Mouse (Mus musculus): ENCODE data around the gene Fbxo5.

Fbxo5 gene

GRCm38 (mm10) chr10:5805243-5805730 is at the start of gene Fbxo5:
Fbxo5 (minus strand) TSS chr10:5805600.
- DNase-seq, result peak; percentile 99

GRCm38 (mm10) chr10:5853290-5853868 is 48.0 kb upstream of the Fbxo5 start:
- DNase-seq, result no peak

- DNase-seq, result peak; percentile 59
Observed at GRCm38 (mm10) chr10:5846939-5847338, 41.5 kb upstream of the Fbxo5 start.

GRCm38 (mm10) chr10:5841369-5841768 is 36.0 kb upstream of the Fbxo5 start:
- DNase-seq, result peak; percentile 73

GRCm38 (mm10) chr10:5826336-5827025 is 21.1 kb upstream of the Fbxo5 start:
- DNase-seq, result no peak

GRCm38 (mm10) chr10:5824779-5825178 is 19.4 kb upstream of the Fbxo5 start:
- DNase-seq, result peak; percentile 68

GRCm38 (mm10) chr10:5823740-5824491 is 18.5 kb upstream of the Fbxo5 start, which contains the start of gene Mtrf1l:
Mtrf1l (minus strand) TSS chr10:5823910.
- DNase-seq, result peak; percentile 98

GRCm38 (mm10) chr10:5823291-5823739 is 17.9 kb upstream of the Fbxo5 start:
- no peak for DNase-seq

GRCm38 (mm10) chr10:5818772-5819171 is 13.4 kb upstream of the Fbxo5 start:
- no peak for DNase-seq

GRCm38 (mm10) chr10:5815968-5816367 is 10.6 kb upstream of the Fbxo5 start:
- no peak for DNase-seq

- no peak for DNase-seq
Observed at GRCm38 (mm10) chr10:5813724-5814123, 8.3 kb upstream of the Fbxo5 start.

GRCm38 (mm10) chr10:5807683-5808082 is 2.3 kb upstream of the Fbxo5 start:
- no peak for DNase-seq

GRCm38 (mm10) chr10:5806996-5807395 is 1.6 kb upstream of the Fbxo5 start:
- no peak for DNase-seq

GRCm38 (mm10) chr10:5806416-5806815 is 1.0 kb upstream of the Fbxo5 start:
- DNase-seq, result no peak

GRCm38 (mm10) chr10:5805731-5806307 is 419 bp upstream of the Fbxo5 start:
- DNase-seq, result peak; percentile 98

GRCm38 (mm10) chr10:5804691-5805156 is 676 bp downstream of the Fbxo5 start:
- peak; percentile 66 for DNase-seq

GRCm38 (mm10) chr10:5803739-5804138 is 1.7 kb downstream of the Fbxo5 start:
- peak; percentile 20 for DNase-seq

- peak; percentile 35 for DNase-seq
Observed at GRCm38 (mm10) chr10:5802866-5803265, 2.5 kb downstream of the Fbxo5 start.

GRCm38 (mm10) chr10:5800490-5800889 is 4.9 kb downstream of the Fbxo5 start:
- peak; percentile 37 for DNase-seq

GRCm38 (mm10) chr10:5798069-5798468 is 7.3 kb downstream of the Fbxo5 start:
- DNase-seq, result no peak

- peak; percentile 68 for DNase-seq
Observed at GRCm38 (mm10) chr10:5790657-5791056, 14.7 kb downstream of the Fbxo5 start.

GRCm38 (mm10) chr10:5786923-5787322 is 18.5 kb downstream of the Fbxo5 start:
- DNase-seq, result peak; percentile 36
